Mouse (Mus musculus) hindbrain, embryonic 13.5 days (tissue): Measurements from ENCODE around the gene Ildr1. TPM values are rescaled to one million over a fixed set of nuclear protein-coding genes. Genes with fewer than 3 reads are reported as not detected.
A peak's percentile ranks its signal among the peaks of the same experiment; 100 is the strongest.

Source experiments
- ATAC-seq: fragments of 200-750 bp; cut with Nextera tagmentation; 2 replicates; pipeline ENCODE4 v1.8.0; 2017; ENCODE audit warnings: moderate TSS enrichment; ENCODE audit not compliant: low FRiP score
- H3K27ac ChIP-seq: fragments of 300-500 bp; sonication (generic); 2 replicates; pipeline ENCODE4 v1.5.1; 2015; ENCODE audit warnings: inconsistent platforms, mild to moderate bottlenecking, moderate library complexity
- H3K27me3 ChIP-seq: fragments of 300-500 bp; sonication (generic); 2 replicates; pipeline ENCODE4 v1.6.1; 2015; ENCODE audit warnings: mild to moderate bottlenecking, inconsistent platforms
- H3K36me3 ChIP-seq: fragments of 300-500 bp; sonication (generic); 2 replicates; pipeline ENCODE4 v1.6.1; 2015; ENCODE audit warnings: mild to moderate bottlenecking, inconsistent platforms
- H3K4me1 ChIP-seq: fragments of 300-500 bp; sonication (generic); replicated peaks from 2 replicates; pipeline ENCODE4 v1.6.1; 2015; ENCODE audit warnings: inconsistent platforms
- H3K4me2 ChIP-seq: fragments of 300-500 bp; sonication (generic); 2 replicates; pipeline ENCODE4 v1.6.1; 2015; ENCODE audit warnings: inconsistent platforms, mild to moderate bottlenecking, moderate library complexity
- H3K4me3 ChIP-seq: fragments of 300-500 bp; sonication (generic); 2 replicates; pipeline ENCODE4 v1.5.1; 2015; ENCODE audit warnings: mild to moderate bottlenecking, inconsistent platforms
- H3K9ac ChIP-seq: fragments of 300-500 bp; sonication (generic); 2 replicates; pipeline ENCODE4 v1.6.1; 2015; ENCODE audit warnings: mild to moderate bottlenecking, inconsistent platforms
- H3K9me3 ChIP-seq: fragments of 300-500 bp; sonication (generic); 2 replicates; pipeline ENCODE4 v1.6.1; 2016; ENCODE audit warnings: inconsistent platforms
- WGBS: fragments of 180-500 bp; shearing (Covaris S2); methylation state at CpG from one replicate; pipeline ENCODE4 v1.1.7; 2015; 5-methylcytosine and 5-hydroxymethylcytosine counted together
- polyA plus RNA-seq: library from polyadenylated mRNA; unstranded; fragments of >200 nt; fragmentation: Nextera tagmentation; extraction: Ambion mirVana; gene quantifications from 2 replicates; pipeline ENCODE4 v1.2.1, GENCODE M21; 2015

Gene Ildr1
- polyA plus RNA-seq, 1 experiment from 2014 or later, result 0.09 TPM

DNA sequence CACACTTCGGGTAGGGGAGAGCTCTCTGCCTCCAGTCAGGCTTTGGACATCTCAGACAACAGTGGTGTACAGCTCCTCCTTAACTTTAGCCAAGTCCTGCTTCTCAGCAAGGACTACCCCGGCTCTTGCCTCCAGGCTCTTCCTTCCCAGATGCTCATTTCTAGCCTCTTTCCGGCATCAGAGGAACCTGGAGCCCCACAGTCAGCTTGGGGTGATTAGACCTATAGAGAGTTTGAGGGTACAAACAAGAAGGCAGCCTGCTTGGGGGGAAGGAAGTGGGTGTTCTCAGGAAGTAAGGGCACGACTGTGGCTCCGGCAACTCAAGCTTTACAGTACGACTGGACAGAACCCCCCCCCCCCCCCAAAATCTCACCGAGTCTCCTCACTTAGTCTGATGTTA lies 15.0 kb downstream of the Ildr1 start:
- WGBS, result 92% methylated on average over 7 of the region's 7 CpGs
- no peak for ATAC-seq
- Histone ChIP-seq H3K4me3 (no peak overlapping the region), H3K4me2 (no peak overlapping the region), H3K27ac (no peak overlapping the region), H3K36me3 (no peaks in the 10 kb centered on the region), H3K9me3 (no peaks in the 10 kb centered on the region), H3K9ac (no peak overlapping the region), H3K4me1 (no peaks in the 10 kb centered on the region), H3K27me3 (no peaks in the 10 kb centered on the region)

DNA sequence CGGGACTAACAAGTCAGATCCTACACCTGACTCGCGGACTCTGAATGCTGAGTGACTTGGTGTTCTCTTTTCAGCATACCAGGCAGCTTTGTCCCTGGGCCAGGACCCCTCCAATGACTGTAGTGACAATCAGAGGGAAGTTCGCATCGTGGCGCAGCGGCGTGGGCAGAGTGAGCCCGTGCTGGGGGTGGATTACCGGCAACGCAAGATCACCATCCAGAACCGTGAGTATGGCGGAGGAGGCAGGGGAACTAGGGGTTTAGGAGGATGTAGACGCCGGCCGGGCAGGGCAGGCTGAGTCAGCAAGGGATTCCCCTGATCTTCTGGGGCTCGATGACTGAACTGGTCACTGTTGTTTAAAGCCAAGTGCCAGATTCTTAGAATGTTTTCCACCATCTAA lies 15.6 kb downstream of the Ildr1 start:
- WGBS, result 95% methylated on average over 17 of the region's 17 CpGs
- H3K36me3 ChIP-seq, result no peaks in the 10 kb centered on the region
- H3K4me1 ChIP-seq, result no peaks in the 10 kb centered on the region
- H3K27ac ChIP-seq, result no peak overlapping the region
- H3K4me3 ChIP-seq, result no peak overlapping the region
- H3K9ac ChIP-seq, result no peak overlapping the region
- H3K9me3 ChIP-seq, result no peaks in the 10 kb centered on the region
- ATAC-seq, result no peak
- H3K27me3 ChIP-seq, result no peaks in the 10 kb centered on the region
- H3K4me2 ChIP-seq, result no peak overlapping the region

DNA sequence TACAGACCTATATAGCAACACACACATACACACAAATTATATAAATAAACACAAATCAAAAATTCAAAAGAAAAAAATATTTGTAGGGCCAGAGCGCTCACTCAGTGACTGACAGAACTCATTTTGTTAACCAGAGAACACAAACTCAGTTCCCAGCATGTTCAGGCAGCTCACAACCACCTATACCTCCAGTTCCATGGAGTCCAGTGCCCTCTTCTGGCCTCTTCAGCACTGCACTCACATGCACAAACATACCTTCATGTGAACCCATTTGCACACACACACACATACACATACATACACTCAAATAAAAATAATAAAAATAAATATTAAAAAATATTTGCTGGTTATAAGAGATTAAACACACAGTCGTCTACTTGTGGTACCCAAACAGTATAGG lies 17.0 kb downstream of the Ildr1 start:
- no peak overlapping the region for H3K4me2 ChIP-seq

DNA sequence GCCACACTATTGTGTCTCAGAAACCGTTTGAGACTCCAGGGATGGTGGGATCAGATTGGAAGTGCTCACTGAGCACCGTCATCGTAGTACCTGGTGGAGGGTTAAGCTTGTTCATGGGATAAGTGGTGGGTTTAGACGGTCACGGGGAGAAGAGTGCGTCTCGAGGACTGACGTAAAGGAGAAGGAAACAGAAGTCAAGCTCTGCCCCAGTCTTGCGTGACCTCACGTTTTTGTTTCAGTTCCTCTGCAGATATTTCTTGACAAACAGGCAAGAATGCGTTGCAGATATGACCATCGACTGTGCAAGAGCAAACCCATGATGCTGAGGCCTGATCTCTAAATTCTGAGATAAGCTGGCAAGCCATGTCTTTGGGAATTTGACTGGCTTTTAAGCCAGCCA lies 18.0 kb downstream of the Ildr1 start:
- Histone ChIP-seq H3K27me3 (no peaks in the 10 kb centered on the region), H3K9ac (no peak overlapping the region), H3K4me3 (no peak overlapping the region), H3K27ac (no peak overlapping the region), H3K4me1 (no peaks in the 10 kb centered on the region), H3K36me3 (no peaks in the 10 kb centered on the region), H3K9me3 (no peaks in the 10 kb centered on the region), H3K4me2 (no peak overlapping the region)
- 88% methylated on average over 12 of the region's 12 CpGs for WGBS
- no peak for ATAC-seq

More for the DNA sequence above, 17.0 kb downstream of the Ildr1 start:
- H3K4me3 ChIP-seq, result no peak overlapping the region
- no peak for ATAC-seq
- H3K9me3 ChIP-seq, result no peaks in the 10 kb centered on the region
- no peaks in the 10 kb centered on the region for H3K36me3 ChIP-seq
- no peak overlapping the region for H3K9ac ChIP-seq
- H3K27me3 ChIP-seq, result no peaks in the 10 kb centered on the region
- no peaks in the 10 kb centered on the region for H3K4me1 ChIP-seq
- H3K27ac ChIP-seq, result no peak overlapping the region
- 91% methylated on average over 2 of the region's 2 CpGs for WGBS

GRCm38 (mm10) chr16:36717481-36717880 lies 23.7 kb downstream of the Ildr1 start:
- 92% methylated on average over 4 of the region's 4 CpGs for WGBS

DNA sequence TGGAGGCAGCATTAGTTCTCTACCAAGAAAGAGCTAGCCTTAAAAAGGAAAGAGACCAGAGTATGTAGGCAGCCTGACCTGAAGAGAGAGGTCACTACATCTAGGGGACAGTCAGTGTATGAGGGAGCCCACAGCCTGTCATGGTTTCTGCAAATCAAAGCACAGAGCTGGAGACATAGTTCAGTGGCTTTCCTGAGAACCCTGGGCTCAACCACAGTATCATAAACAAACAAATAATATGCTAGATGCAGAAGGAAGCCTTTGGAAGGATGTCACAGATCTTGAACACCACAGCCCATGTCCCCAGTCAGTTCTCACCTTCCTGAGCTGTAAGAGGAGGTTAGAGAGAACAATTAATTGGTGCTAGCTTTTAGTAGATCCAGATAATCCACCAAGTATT lies 24.9 kb downstream of the Ildr1 start:
- no peak overlapping the region for H3K27ac ChIP-seq
- no peaks in the 10 kb centered on the region for H3K9me3 ChIP-seq
- H3K4me2 ChIP-seq, result no peak overlapping the region
- H3K4me1 ChIP-seq, result no peaks in the 10 kb centered on the region
- H3K36me3 ChIP-seq, result no peaks in the 10 kb centered on the region
- H3K9ac ChIP-seq, result no peak overlapping the region
- ATAC-seq, result no peak
- no peak overlapping the region for H3K4me3 ChIP-seq
- 0 out of 2 replicates have a peak, but pooled peaks cover 6% of the 10 kb centered on the region for H3K27me3 ChIP-seq

More at GRCm38 (mm10) chr16:36717481-36717880, 23.7 kb downstream of the Ildr1 start:
- H3K27me3 ChIP-seq, result 0 out of 2 replicates have a peak, but pooled peaks cover 6% of the 10 kb centered on the region
- no peak overlapping the region for H3K4me3 ChIP-seq
- H3K9ac ChIP-seq, result no peak overlapping the region
- H3K27ac ChIP-seq, result no peak overlapping the region
- H3K4me1 ChIP-seq, result no peaks in the 10 kb centered on the region
- no peaks in the 10 kb centered on the region for H3K36me3 ChIP-seq
- ATAC-seq, result no peak
- no peaks in the 10 kb centered on the region for H3K9me3 ChIP-seq
- no peak overlapping the region for H3K4me2 ChIP-seq

GRCm38 (mm10) chr16:36720194-36721055 lies 26.6 kb downstream of the Ildr1 start:
- Histone ChIP-seq H3K36me3 (no peaks in the 10 kb centered on the region), H3K9me3 (no peaks in the 10 kb centered on the region), H3K4me1 (no peaks in the 10 kb centered on the region), H3K27ac (no peak overlapping the region), H3K4me3 (no peak overlapping the region), H3K9ac (no peak overlapping the region), H3K4me2 (no peak overlapping the region), H3K27me3 (0 out of 2 replicates have a peak, but pooled peaks cover 6% of the 10 kb centered on the region)
- 0 out of 2 replicates have a peak, but pooled peaks have one; percentile 32 for ATAC-seq
- WGBS, result 57% methylated on average over 13 of the region's 13 CpGs

GRCm38 (mm10) chr16:36722739-36723138 lies 29.0 kb downstream of the Ildr1 start:
- Histone ChIP-seq H3K27ac (no peak overlapping the region), H3K36me3 (no peaks in the 10 kb centered on the region), H3K4me2 (no peak overlapping the region), H3K4me1 (no peaks in the 10 kb centered on the region), H3K9me3 (no peaks in the 10 kb centered on the region), H3K27me3 (0 out of 2 replicates have a peak, but pooled peaks cover 6% of the 10 kb centered on the region), H3K4me3 (no peak overlapping the region), H3K9ac (no peak overlapping the region)
- 27% methylated on average over 4 of the region's 4 CpGs for WGBS
- peak; percentile 46; the same call in 1 of the 2 replicates for ATAC-seq

DNA sequence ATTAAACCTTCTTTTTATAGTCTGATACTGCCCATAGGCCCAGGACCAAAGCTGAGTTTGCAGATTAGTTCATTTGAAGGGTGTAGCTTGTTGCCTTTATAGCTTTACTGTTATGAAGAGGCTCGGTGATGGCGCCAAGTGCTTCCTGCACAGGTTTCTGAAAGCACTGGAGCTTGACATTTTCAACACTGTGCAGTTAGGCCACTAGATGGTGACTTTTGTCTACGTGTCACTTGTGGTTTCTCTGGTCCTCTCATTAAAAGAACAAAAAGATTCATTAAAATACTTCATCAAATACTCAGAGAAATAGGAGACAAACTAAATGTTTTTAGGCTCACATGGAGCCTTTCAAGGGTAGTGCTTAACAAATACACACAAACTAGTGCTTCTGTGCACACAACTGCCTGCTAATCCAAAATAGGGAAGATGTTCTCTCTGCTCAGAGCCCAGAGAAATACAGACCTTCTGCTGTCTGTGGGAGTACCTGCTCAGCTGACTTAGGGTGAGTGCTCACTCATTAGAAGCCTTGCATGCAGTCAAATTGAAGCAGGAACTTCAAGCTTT lies 30.2 kb downstream of the Ildr1 start:
- Histone ChIP-seq H3K9me3 (no peaks in the 10 kb centered on the region), H3K27ac (no peak overlapping the region), H3K36me3 (no peaks in the 10 kb centered on the region), H3K4me3 (no peak overlapping the region), H3K4me2 (no peak overlapping the region), H3K27me3 (0 out of 2 replicates have a peak, but pooled peaks cover 6% of the 10 kb centered on the region), H3K9ac (no peak overlapping the region), H3K4me1 (no peaks in the 10 kb centered on the region)
- ATAC-seq, result no peak
- WGBS, result 80% methylated on average over 3 of the region's 3 CpGs

DNA sequence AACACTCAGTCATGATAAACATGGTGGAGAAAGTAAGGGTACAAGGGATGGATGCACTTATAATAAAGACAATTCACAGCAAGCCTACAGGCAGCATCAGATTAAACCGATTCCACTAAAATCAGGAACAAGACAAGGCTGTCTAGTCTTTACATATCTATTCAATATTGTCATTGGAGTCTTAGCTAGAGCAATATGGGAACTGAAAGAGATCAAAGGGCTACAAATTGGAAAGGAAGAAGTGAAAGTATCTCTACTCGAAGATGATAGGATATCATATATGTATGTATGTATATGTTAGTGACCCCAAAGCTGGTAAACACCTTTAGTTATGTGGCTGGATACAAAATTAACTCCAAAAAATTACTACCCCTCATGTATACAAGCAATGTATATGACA lies 35.2 kb downstream of the Ildr1 start:
- Histone ChIP-seq H3K9me3 (no peaks in the 10 kb centered on the region), H3K4me3 (no peak overlapping the region), H3K4me2 (no peak overlapping the region), H3K9ac (no peak overlapping the region), H3K27ac (no peak overlapping the region), H3K36me3 (no peaks in the 10 kb centered on the region), H3K4me1 (no peaks in the 10 kb centered on the region), H3K27me3 (no peaks in the 10 kb centered on the region)
- 93% methylated on average over 2 of the region's 2 CpGs for WGBS
- no peak for ATAC-seq

GRCm38 (mm10) chr16:36732572-36732971 lies 38.8 kb downstream of the Ildr1 start:
- Histone ChIP-seq H3K36me3 (no peaks in the 10 kb centered on the region), H3K4me2 (no peak overlapping the region), H3K4me1 (no peaks in the 10 kb centered on the region), H3K27me3 (no peaks in the 10 kb centered on the region), H3K4me3 (no peak overlapping the region), H3K27ac (no peak overlapping the region), H3K9me3 (no peaks in the 10 kb centered on the region), H3K9ac (no peak overlapping the region)
- no peak for ATAC-seq

DNA sequence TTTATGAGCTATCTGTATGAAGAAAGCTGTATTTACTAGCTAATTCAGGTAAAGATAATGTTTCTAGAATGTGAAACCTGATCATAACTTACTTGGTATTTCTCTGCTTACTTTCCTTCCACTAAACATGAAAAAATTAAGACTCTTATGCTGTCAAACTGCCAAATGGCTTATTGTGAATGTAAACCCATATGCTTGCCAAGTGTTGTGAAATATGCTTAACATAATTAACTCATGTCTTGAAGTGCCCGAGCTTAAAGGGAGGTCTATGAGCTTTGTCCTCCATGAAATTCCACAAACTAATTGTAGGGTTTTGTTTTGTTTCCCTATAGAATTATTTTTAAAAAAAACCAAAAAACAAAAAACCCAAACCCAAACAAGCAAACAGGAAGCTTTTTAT lies 40.0 kb downstream of the Ildr1 start:
- H3K27me3 ChIP-seq, result no peaks in the 10 kb centered on the region
- 83% methylated on average over 1 of the region's 1 CpGs for WGBS
- ATAC-seq, result no peak
- H3K4me3 ChIP-seq, result no peak overlapping the region
- no peak overlapping the region for H3K27ac ChIP-seq
- H3K9ac ChIP-seq, result no peak overlapping the region
- no peaks in the 10 kb centered on the region for H3K4me1 ChIP-seq
- H3K36me3 ChIP-seq, result no peaks in the 10 kb centered on the region
- no peak overlapping the region for H3K4me2 ChIP-seq
- H3K9me3 ChIP-seq, result no peaks in the 10 kb centered on the region

- H3K27me3 ChIP-seq, result no peaks in the 10 kb centered on the region
- no peak overlapping the region for H3K27ac ChIP-seq
- H3K9me3 ChIP-seq, result no peaks in the 10 kb centered on the region
- no peak overlapping the region for H3K9ac ChIP-seq
- no peak for ATAC-seq
- no peak overlapping the region for H3K4me2 ChIP-seq
- H3K4me3 ChIP-seq, result no peak overlapping the region
- H3K4me1 ChIP-seq, result no peaks in the 10 kb centered on the region
- 82% methylated on average over 3 of the region's 3 CpGs for WGBS
- no peaks in the 10 kb centered on the region for H3K36me3 ChIP-seq
Observed at GRCm38 (mm10) chr16:36735421-36735820, 41.6 kb downstream of the Ildr1 start.
